Mouse (Mus musculus) neural tube, embryonic 10.5 days (tissue): Measurements from ENCODE around the gene Cxcl15.
"Not testable (repeated sequence)": the region's sequence is repeated elsewhere in the genome, so short reads cannot be mapped to it uniquely, and the experiment has no call there.

Experiments
- DNase-seq: peaks from one replicate; pipeline ENCODE4 v3.0.0-alpha.2; 2017; ENCODE audit warnings: low spot score; ENCODE audit errors: extremely low spot score

Gene Cxcl15

GRCm38 (mm10) chr5:90789306-90790073 lies 4.8 kb upstream of the Cxcl15 start:
- peak; percentile 15 for DNase-seq

- DNase-seq, result peak; percentile 32
Observed at GRCm38 (mm10) chr5:90790074-90790502, 4.2 kb upstream of the Cxcl15 start.

GRCm38 (mm10) chr5:90795392-90795791 lies 1.1 kb downstream of the Cxcl15 start:
- DNase-seq, result not testable (repeated sequence)

GRCm38 (mm10) chr5:90804574-90804973 lies 10.2 kb downstream of the Cxcl15 start:
- DNase-seq, result no peak

GRCm38 (mm10) chr5:90806050-90806449 lies 11.7 kb downstream of the Cxcl15 start:
- no peak for DNase-seq

- no peak for DNase-seq
Observed at GRCm38 (mm10) chr5:90807176-90807950, 13.0 kb downstream of the Cxcl15 start.

- no peak for DNase-seq
Observed at GRCm38 (mm10) chr5:90819756-90820155, 25.4 kb downstream of the Cxcl15 start.

- no peak for DNase-seq
Observed at GRCm38 (mm10) chr5:90832145-90832767, 37.9 kb downstream of the Cxcl15 start.

GRCm38 (mm10) chr5:90832768-90833388 lies 38.5 kb downstream of the Cxcl15 start:
- DNase-seq, result no peak

- DNase-seq, result no peak
Observed at GRCm38 (mm10) chr5:90834436-90834835, 40.1 kb downstream of the Cxcl15 start.

- no peak for DNase-seq
Observed at GRCm38 (mm10) chr5:90838582-90838981, 44.2 kb downstream of the Cxcl15 start.

- DNase-seq, result no peak
Observed at GRCm38 (mm10) chr5:90840902-90841869, 46.9 kb downstream of the Cxcl15 start.

- no peak for DNase-seq
Observed at GRCm38 (mm10) chr5:90843891-90844290, 49.6 kb downstream of the Cxcl15 start.

GRCm38 (mm10) chr5:90850096-90850495 lies 55.8 kb downstream of the Cxcl15 start:
- DNase-seq, result not testable (repeated sequence)

- not testable (repeated sequence) for DNase-seq
Observed at GRCm38 (mm10) chr5:90851391-90851790, 57.1 kb downstream of the Cxcl15 start.
